Mouse (Mus musculus) thymus, adult 2 months (tissue): ENCODE results near the gene Gm20388. TPM values are rescaled to one million over a fixed set of nuclear protein-coding genes. Genes with fewer than 3 reads are reported as not detected.

ENCODE experiments used
- DNase-seq: peaks from one replicate; pipeline ENCODE4 v3.0.0; 2021
- H3K27ac ChIP-seq: fragments of 200-500 bp; 2 replicates; pipeline ENCODE4 v1.5.1; 2012; ENCODE audit warnings: low read length, control low read depth; ENCODE audit not compliant: control insufficient read depth, insufficient read depth
- H3K27me3 ChIP-seq: fragments of 200-500 bp; 2 replicates; pipeline ENCODE4 v1.6.1; 2012; ENCODE audit warnings: mild to moderate bottlenecking, low read length, moderate library complexity, mixed read lengths; ENCODE audit not compliant: control insufficient read depth, insufficient read depth
- H3K36me3 ChIP-seq: fragments of 200-500 bp; 2 replicates; pipeline ENCODE4 v1.6.1; 2012; ENCODE audit warnings: mild to moderate bottlenecking, low read length, moderate library complexity; ENCODE audit not compliant: control insufficient read depth, insufficient read depth
- H3K4me1 ChIP-seq: fragments of 200-500 bp; replicated peaks from 2 replicates; pipeline ENCODE4 v1.6.1; 2012; ENCODE audit warnings: low read length; ENCODE audit not compliant: control insufficient read depth, insufficient read depth
- H3K4me3 ChIP-seq: fragments of 200-500 bp; 2 replicates; pipeline ENCODE4 v1.5.1; 2012; ENCODE audit warnings: mild to moderate bottlenecking, low read length, control low read depth, moderate library complexity; ENCODE audit not compliant: control insufficient read depth, insufficient read depth
- CTCF ChIP-seq: fragments of 200-500 bp; IDR thresholded peaks from 2 replicates; pipeline ENCODE4 v1.5.1; 2012; ENCODE audit warnings: mild to moderate bottlenecking, control low read depth, low read length, moderate library complexity, borderline replicate concordance; ENCODE audit not compliant: control insufficient read depth, poor library complexity, insufficient read depth; ENCODE audit errors: extremely low read depth
- POLR2A ChIP-seq: fragments of 200-500 bp; IDR thresholded peaks from 2 replicates; pipeline ENCODE4 v1.6.1; 2012; ENCODE audit warnings: mild to moderate bottlenecking, low read length, control low read depth, moderate library complexity; ENCODE audit not compliant: control insufficient read depth, poor library complexity, insufficient read depth; ENCODE audit errors: extremely low read depth
- WGBS: fragments of 180-500 bp; shearing (Covaris S2); methylation state at CpG from one replicate; pipeline ENCODE4 v1.1.7; 2018; 5-methylcytosine and 5-hydroxymethylcytosine counted together
- polyA plus RNA-seq: library from polyadenylated mRNA; depleted of rRNA; stranded (reverse); fragments of >200 nt; gene quantifications from 2 replicates; pipeline ENCODE4 v1.2.3, GENCODE M21; 2012

Gm20388 gene
- polyA plus RNA-seq, 1 experiment, result 103 TPM

DNA sequence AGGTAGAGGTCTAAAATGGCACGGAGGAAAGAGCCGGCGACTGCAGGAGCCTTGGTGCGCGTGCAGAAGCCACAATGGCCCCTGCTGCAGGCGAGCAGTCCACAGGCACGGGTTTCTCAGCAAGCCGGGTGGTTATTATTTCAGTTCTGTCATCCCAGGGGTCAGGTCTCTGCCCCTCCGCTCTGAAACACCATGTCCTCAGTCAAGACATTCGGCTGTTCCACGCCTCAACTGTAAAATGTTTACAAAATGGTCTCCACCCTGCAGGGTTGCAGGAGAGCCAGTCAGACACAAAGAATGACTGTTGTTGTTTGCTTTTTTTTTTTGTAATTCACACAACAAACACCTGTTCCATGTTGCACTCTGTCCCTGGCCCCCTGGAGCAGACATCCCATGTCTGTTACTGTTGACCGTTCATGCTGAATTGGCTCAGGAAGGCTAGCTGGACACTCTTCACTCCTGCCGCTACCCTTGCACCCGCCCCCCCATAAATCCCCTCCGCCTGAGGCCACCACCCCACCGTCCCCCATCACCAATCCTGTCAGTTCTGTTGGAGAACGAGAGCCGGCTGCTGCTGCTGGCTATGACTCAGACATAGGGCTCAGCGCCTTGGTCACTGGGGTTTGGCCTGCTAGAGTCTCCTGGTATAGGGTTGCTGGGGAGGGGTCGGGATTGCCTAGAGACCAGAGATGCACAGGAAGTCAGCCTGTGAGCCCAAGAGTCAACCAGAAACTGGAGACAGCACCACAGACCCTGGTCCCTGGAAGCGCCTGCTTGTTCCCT lies 350.9 kb downstream of the Gm20388 start:
- peaks cover 4% of the 10 kb centered on the region; the same call in 1 of the 2 replicates for H3K4me1 ChIP-seq
- 71% methylated on average over 21 of the region's 21 CpGs for WGBS
- no peak for DNase-seq
- H3K27ac ChIP-seq, result no peak overlapping the region
- peaks cover 5% of the 10 kb centered on the region for H3K27me3 ChIP-seq
- H3K36me3 ChIP-seq, result no peaks in the 10 kb centered on the region
- H3K4me3 ChIP-seq, result no peak overlapping the region
- TF ChIP-seq POLR2A (no peak), CTCF (no peak)

GRCm38 (mm10) chr8:120263879-120264278 lies 353.2 kb downstream of the Gm20388 start:
- 92% methylated on average over 5 of the region's 5 CpGs for WGBS
- DNase-seq, result no peak
- peaks cover 8% of the 10 kb centered on the region; the same call in 1 of the 2 replicates for H3K4me1 ChIP-seq
- H3K27me3 ChIP-seq, result peaks cover 5% of the 10 kb centered on the region
- H3K4me3 ChIP-seq, result no peak overlapping the region
- H3K27ac ChIP-seq, result no peak overlapping the region
- H3K36me3 ChIP-seq, result no peaks in the 10 kb centered on the region
- no peak for TF ChIP-seq POLR2A
- TF ChIP-seq CTCF, result no peak

GRCm38 (mm10) chr8:120264388-120264943 lies 353.8 kb downstream of the Gm20388 start:
- Histone ChIP-seq H3K4me3 (no peak overlapping the region), H3K27ac (no peak overlapping the region), H3K27me3 (peaks cover 5% of the 10 kb centered on the region), H3K36me3 (no peaks in the 10 kb centered on the region), H3K4me1 (peaks cover 11% of the 10 kb centered on the region; the same call in 1 of the 2 replicates)
- WGBS, result 24% methylated on average over 13 of the region's 13 CpGs
- no peak for DNase-seq
- no peak for TF ChIP-seq POLR2A
- no peak for TF ChIP-seq CTCF

DNA sequence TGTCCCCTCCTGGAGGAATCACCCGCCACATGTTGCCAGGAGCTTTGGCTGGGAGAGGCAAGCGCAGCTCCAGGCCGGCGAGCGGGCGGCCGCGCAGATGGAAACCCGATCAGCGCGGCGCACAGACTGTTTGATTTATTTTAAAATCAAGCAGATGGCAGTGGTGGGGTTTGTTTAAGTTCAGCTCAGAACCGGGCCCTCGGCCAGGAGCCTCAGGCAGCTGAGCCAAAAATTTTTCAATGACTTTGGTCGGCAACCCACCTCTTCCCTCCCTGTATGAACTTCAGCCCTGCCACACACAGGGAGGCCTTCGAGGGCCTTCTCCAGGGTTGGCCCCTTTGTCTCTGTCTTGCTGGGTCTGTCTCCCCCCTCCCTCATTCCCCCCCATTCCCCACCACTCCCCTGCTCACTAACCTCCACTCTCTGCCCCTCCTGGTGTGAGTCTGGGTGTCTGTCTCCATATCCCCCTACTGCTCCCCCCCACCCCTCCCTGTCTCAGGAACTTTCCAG lies 354.4 kb downstream of the Gm20388 start:
- Histone ChIP-seq H3K27me3 (peaks cover 5% of the 10 kb centered on the region), H3K4me1 (peaks cover 15% of the 10 kb centered on the region; the same call in 1 of the 2 replicates), H3K27ac (no peak overlapping the region), H3K36me3 (no peaks in the 10 kb centered on the region), H3K4me3 (no peak overlapping the region)
- WGBS, result 2% methylated on average over 16 of the region's 16 CpGs
- no peak for DNase-seq
- TF ChIP-seq CTCF (no peak), POLR2A (no peak)

- H3K4me3 ChIP-seq, result no peak overlapping the region
These were observed 354.8 kb downstream of the Gm20388 start for GRCm38 (mm10) chr8:120265471-120265870.

GRCm38 (mm10) chr8:120268541-120268980 lies 357.9 kb downstream of the Gm20388 start:
- Histone ChIP-seq H3K4me3 (no peak overlapping the region), H3K4me1 (peaks cover 15% of the 10 kb centered on the region; the same call in 1 of the 2 replicates), H3K36me3 (no peaks in the 10 kb centered on the region), H3K27me3 (peaks cover 5% of the 10 kb centered on the region), H3K27ac (no peak overlapping the region)
- TF ChIP-seq CTCF (no peak), POLR2A (no peak)
- WGBS, result 36% methylated on average over 19 of the region's 19 CpGs
- no peak for DNase-seq

More at GRCm38 (mm10) chr8:120265471-120265870, 354.8 kb downstream of the Gm20388 start:
- peaks cover 15% of the 10 kb centered on the region; the same call in 1 of the 2 replicates for H3K4me1 ChIP-seq
- no peak for TF ChIP-seq POLR2A
- H3K36me3 ChIP-seq, result no peaks in the 10 kb centered on the region
- H3K27me3 ChIP-seq, result peaks cover 5% of the 10 kb centered on the region
- no peak for DNase-seq
- WGBS, result 25% methylated on average over 3 of the region's 4 CpGs
- H3K27ac ChIP-seq, result no peak overlapping the region

DNA sequence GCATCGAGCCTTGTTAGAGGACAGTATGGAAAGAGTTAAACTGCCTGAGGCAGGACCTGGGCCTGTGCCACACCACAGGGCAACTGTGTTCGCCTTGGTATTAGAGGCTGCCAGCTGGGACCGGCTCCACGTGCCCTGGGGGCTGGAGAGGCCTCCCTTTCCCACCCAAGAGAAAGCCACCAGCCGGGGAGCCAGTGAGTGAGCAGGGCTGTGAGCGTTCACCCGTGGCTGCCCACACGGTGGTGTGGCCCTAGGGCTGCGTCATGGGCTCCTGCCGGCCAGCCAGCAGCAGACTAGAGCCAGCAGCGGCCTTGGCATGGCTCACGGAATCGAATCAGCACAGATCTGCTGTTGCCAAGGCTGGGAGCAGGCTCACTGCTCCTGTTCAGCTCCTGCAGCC lies 359.8 kb downstream of the Gm20388 start:
- whole genome bisulfite sequencing, result 40% methylated on average over 13 of the region's 13 CpGs
- H3K27me3 ChIP-seq, result no peaks in the 10 kb centered on the region
- no peak for DNase-seq
- H3K27ac ChIP-seq, result no peak overlapping the region
- no peaks in the 10 kb centered on the region for H3K36me3 ChIP-seq
- H3K4me3 ChIP-seq, result no peak overlapping the region
- H3K4me1 ChIP-seq, result peaks cover 11% of the 10 kb centered on the region; the same call in 1 of the 2 replicates
- TF ChIP-seq POLR2A, result no peak
